Mouse (Mus musculus) heart, embryonic 12.5 days (tissue): ENCODE data around the gene Cyp39a1. TPM values are rescaled to one million over a fixed set of nuclear protein-coding genes. Genes with fewer than 3 reads are reported as not detected.

Experiments
- ATAC-seq: fragments of 200-750 bp; cut with Nextera tagmentation; 2 replicates; pipeline ENCODE4 v1.8.0; 2017; ENCODE audit warnings: moderate TSS enrichment, moderate library complexity; ENCODE audit not compliant: insufficient number of reproducible peaks, low FRiP score
- H3K27ac ChIP-seq: fragments of 300-500 bp; sonication (generic); 2 replicates; pipeline ENCODE4 v1.5.1; 2016; ENCODE audit warnings: mild to moderate bottlenecking, moderate library complexity; ENCODE audit not compliant: poor library complexity, severe bottlenecking
- H3K27me3 ChIP-seq: fragments of 300-500 bp; sonication (generic); replicated peaks from 2 replicates; pipeline ENCODE4 v1.6.1; 2016; ENCODE audit warnings: mild to moderate bottlenecking, moderate library complexity
- H3K36me3 ChIP-seq: fragments of 300-500 bp; sonication (generic); 2 replicates; pipeline ENCODE4 v1.6.1; 2016; ENCODE audit warnings: mild to moderate bottlenecking, moderate library complexity
- H3K4me1 ChIP-seq: fragments of 300-500 bp; sonication (generic); replicated peaks from 2 replicates; pipeline ENCODE4 v1.6.1; 2016; ENCODE audit warnings: mild to moderate bottlenecking
- H3K4me2 ChIP-seq: fragments of 300-500 bp; sonication (generic); 2 replicates; pipeline ENCODE4 v1.6.1; 2016; ENCODE audit warnings: mild to moderate bottlenecking, moderate library complexity
- H3K4me3 ChIP-seq: fragments of 300-500 bp; sonication (generic); 2 replicates; pipeline ENCODE4 v1.5.1; 2016; ENCODE audit warnings: mild to moderate bottlenecking
- H3K9ac ChIP-seq: fragments of 300-500 bp; sonication (generic); 2 replicates; pipeline ENCODE4 v1.6.1; 2016; ENCODE audit warnings: mild to moderate bottlenecking, moderate library complexity
- H3K9me3 ChIP-seq: fragments of 300-500 bp; sonication (generic); replicated peaks from 2 replicates; pipeline ENCODE4 v1.6.1; 2016; ENCODE audit warnings: mild to moderate bottlenecking, moderate library complexity
- WGBS: fragments of 180-500 bp; shearing (Covaris S2); methylation state at CpG from one replicate; pipeline ENCODE4 v1.1.7; 2016; 5-methylcytosine and 5-hydroxymethylcytosine counted together
- polyA plus RNA-seq: library from polyadenylated mRNA; unstranded; fragments of >200 nt; fragmentation: Nextera tagmentation; extraction: Ambion mirVana; gene quantifications from 2 replicates; pipeline ENCODE4 v1.2.1, GENCODE M21; 2016

The Cyp39a1 gene
- polyA plus RNA-seq, 1 experiment from 2014 or later: 34.7 TPM

DNA sequence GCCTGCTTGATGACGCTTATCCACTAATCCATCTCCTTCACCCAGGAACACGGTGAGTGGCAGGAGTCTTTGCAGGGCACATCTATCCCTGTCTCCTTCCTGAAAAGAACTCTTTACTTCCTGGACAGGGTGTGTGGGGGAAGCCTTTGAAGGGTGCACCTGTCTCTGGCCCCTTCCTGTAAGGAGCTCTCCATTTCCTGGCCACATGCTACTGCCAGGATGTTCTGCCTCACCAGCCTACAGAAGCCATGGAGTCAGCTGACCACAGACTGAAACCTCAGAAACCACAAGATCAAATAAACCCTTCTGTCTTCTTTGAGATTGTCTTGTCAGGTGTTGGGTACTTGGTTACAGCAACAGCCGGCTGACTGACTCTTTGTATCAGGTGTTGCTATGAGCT lies 22.1 kb upstream of the Cyp39a1 start:
- WGBS: 77% methylated on average over 3 of the region's 3 CpGs
- Histone ChIP-seq H3K27ac (no peak overlapping the region), H3K9me3 (peaks cover 2% of the 10 kb centered on the region; the same call in 1 of the 2 replicates), H3K27me3 (no peaks in the 10 kb centered on the region), H3K9ac (no peak overlapping the region), H3K36me3 (peaks cover 2% of the 10 kb centered on the region; the same call in 1 of the 2 replicates), H3K4me3 (no peak overlapping the region), H3K4me2 (no peak overlapping the region), H3K4me1 (peaks cover 31% of the 10 kb centered on the region)
- no peak for ATAC-seq

- Histone ChIP-seq H3K9ac (no peak overlapping the region), H3K27me3 (no peaks in the 10 kb centered on the region), H3K27ac (no peak overlapping the region), H3K4me3 (no peak overlapping the region), H3K4me2 (no peak overlapping the region), H3K36me3 (peaks cover 6% of the 10 kb centered on the region), H3K4me1 (peaks cover 31% of the 10 kb centered on the region), H3K9me3 (no peaks in the 10 kb centered on the region)
- 51% methylated on average over 5 of the region's 5 CpGs for WGBS
- ATAC-seq: 0 out of 2 replicates have a peak, but pooled peaks have one; percentile 27
Observed at GRCm38 (mm10) chr17:43646925-43647324, 20.3 kb upstream of the Cyp39a1 start.

DNA sequence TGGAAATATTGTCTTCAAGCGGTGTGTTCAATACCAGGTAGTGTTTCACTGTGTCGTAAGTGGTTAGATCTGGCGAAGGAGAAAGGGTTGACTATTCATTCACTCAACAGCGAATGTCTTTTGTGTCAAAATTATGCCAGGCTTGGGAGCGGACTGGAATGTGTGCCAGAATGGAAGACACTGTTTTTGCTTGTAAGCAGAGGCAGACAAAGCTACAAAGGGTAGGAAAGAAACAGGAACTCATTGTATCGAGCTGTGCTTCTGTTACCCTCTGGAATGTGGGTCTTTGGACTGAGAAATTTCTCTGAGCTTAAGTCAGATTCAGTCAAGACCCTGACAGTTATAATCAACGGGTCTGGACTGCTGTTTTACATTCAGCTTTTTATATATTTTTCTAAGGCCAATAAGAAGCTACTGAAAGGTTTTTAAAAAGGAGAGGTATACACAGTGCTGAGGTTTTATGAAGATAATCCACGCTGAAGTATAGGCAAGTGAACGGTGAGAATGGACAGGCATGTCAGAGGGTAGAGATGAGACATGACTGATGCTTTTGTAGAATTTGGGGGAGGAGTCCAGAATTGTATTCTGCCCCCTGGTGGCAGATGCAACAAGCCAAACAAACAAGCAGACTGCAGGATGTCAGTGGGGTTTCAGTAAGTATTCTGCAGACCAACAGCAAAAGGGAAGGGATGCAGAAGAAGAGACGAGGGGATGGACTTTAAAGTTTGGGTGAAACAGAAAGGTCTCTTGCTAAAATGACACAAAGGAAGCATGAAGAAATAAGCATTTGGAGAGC lies 17.4 kb upstream of the Cyp39a1 start:
- Histone ChIP-seq H3K27me3 (no peaks in the 10 kb centered on the region), H3K9ac (no peak overlapping the region), H3K4me2 (no peak overlapping the region), H3K27ac (no peak overlapping the region), H3K4me3 (no peak overlapping the region), H3K9me3 (no peaks in the 10 kb centered on the region), H3K4me1 (peaks cover 20% of the 10 kb centered on the region), H3K36me3 (peaks cover 15% of the 10 kb centered on the region)
- WGBS: 75% methylated on average over 10 of the region's 10 CpGs
- no peak for ATAC-seq

- no peak overlapping the region for H3K4me3 ChIP-seq
- WGBS: 63% methylated on average over 14 of the region's 14 CpGs
- peaks cover 15% of the 10 kb centered on the region for H3K36me3 ChIP-seq
- H3K4me1 ChIP-seq: peaks cover 16% of the 10 kb centered on the region
- H3K9ac ChIP-seq: no peak overlapping the region
- H3K27ac ChIP-seq: no peak overlapping the region
- ATAC-seq: no peak
- no peaks in the 10 kb centered on the region for H3K9me3 ChIP-seq
- no peak overlapping the region for H3K4me2 ChIP-seq
- H3K27me3 ChIP-seq: no peaks in the 10 kb centered on the region
Observed at GRCm38 (mm10) chr17:43651314-43652046, 15.7 kb upstream of the Cyp39a1 start.

- H3K9me3 ChIP-seq: no peaks in the 10 kb centered on the region
Observed at GRCm38 (mm10) chr17:43666576-43667289, 492 bp upstream of the Cyp39a1 start, which contains the start of gene Slc25a27. Slc25a27 (minus strand) TSS chr17:43667214.

GRCm38 (mm10) chr17:43669145-43669695 lies 2.0 kb downstream of the Cyp39a1 start:
- 52% methylated on average over 6 of the region's 6 CpGs for WGBS
- peak overlapping the region; percentile 47 for H3K27ac ChIP-seq

More at GRCm38 (mm10) chr17:43666576-43667289, 492 bp upstream of the Cyp39a1 start, which contains the start of gene Slc25a27:
- peak within 1 kb of the TSS; percentile 82 for H3K9ac ChIP-seq
- peaks cover 15% of the 10 kb centered on the region for H3K4me1 ChIP-seq
- H3K27me3 ChIP-seq: no peaks in the 10 kb centered on the region
- 2% methylated on average over 39 of the region's 41 CpGs for WGBS
- H3K4me3 ChIP-seq: peak within 1 kb of the TSS; percentile 85
- peak within 1 kb of the TSS; percentile 87 for H3K4me2 ChIP-seq
- H3K27ac ChIP-seq: 0 out of 2 replicates have a peak within 1 kb of the TSS, but pooled peaks have one; percentile 33
- H3K36me3 ChIP-seq: peaks cover 3% of the 10 kb centered on the region; the same call in 1 of the 2 replicates
- peak; percentile 95 for ATAC-seq

GRCm38 (mm10) chr17:43671907-43672306 lies 4.7 kb downstream of the Cyp39a1 start:
- Histone ChIP-seq H3K27me3 (no peaks in the 10 kb centered on the region), H3K36me3 (no peaks in the 10 kb centered on the region), H3K9me3 (no peaks in the 10 kb centered on the region), H3K9ac (no peak overlapping the region), H3K27ac (no peak overlapping the region), H3K4me1 (peaks cover 19% of the 10 kb centered on the region), H3K4me2 (no peak overlapping the region), H3K4me3 (no peak overlapping the region)
- ATAC-seq: no peak
- 71% methylated on average over 4 of the region's 4 CpGs for WGBS

More at GRCm38 (mm10) chr17:43669145-43669695, 2.0 kb downstream of the Cyp39a1 start:
- no peaks in the 10 kb centered on the region for H3K9me3 ChIP-seq
- peak overlapping the region; percentile 72 for H3K4me2 ChIP-seq
- no peak overlapping the region for H3K9ac ChIP-seq
- no peak for ATAC-seq
- no peaks in the 10 kb centered on the region for H3K36me3 ChIP-seq
- H3K4me3 ChIP-seq: peak overlapping the region; percentile 85
- H3K27me3 ChIP-seq: no peaks in the 10 kb centered on the region
- H3K4me1 ChIP-seq: peaks cover 18% of the 10 kb centered on the region

- Histone ChIP-seq H3K9ac (no peak overlapping the region), H3K27ac (no peak overlapping the region), H3K4me3 (no peak overlapping the region), H3K9me3 (no peaks in the 10 kb centered on the region), H3K27me3 (no peaks in the 10 kb centered on the region), H3K4me1 (peaks cover 10% of the 10 kb centered on the region), H3K36me3 (peaks cover 15% of the 10 kb centered on the region), H3K4me2 (no peak overlapping the region)
- 61% methylated on average over 1 of the region's 1 CpGs for WGBS
- peak; percentile 53 for ATAC-seq
Observed at GRCm38 (mm10) chr17:43675228-43675627, 8.0 kb downstream of the Cyp39a1 start.

- Histone ChIP-seq H3K36me3 (peaks cover 22% of the 10 kb centered on the region), H3K27ac (no peak overlapping the region), H3K4me1 (peaks cover 10% of the 10 kb centered on the region), H3K9me3 (no peaks in the 10 kb centered on the region), H3K4me2 (no peak overlapping the region), H3K9ac (no peak overlapping the region), H3K27me3 (no peaks in the 10 kb centered on the region), H3K4me3 (no peak overlapping the region)
- ATAC-seq: no peak
- WGBS: 81% methylated on average over 1 of the region's 1 CpGs
Observed at GRCm38 (mm10) chr17:43676241-43676640, 9.0 kb downstream of the Cyp39a1 start.

GRCm38 (mm10) chr17:43677317-43677716 lies 10.1 kb downstream of the Cyp39a1 start:
- Histone ChIP-seq H3K4me1 (peaks cover 10% of the 10 kb centered on the region), H3K36me3 (peaks cover 27% of the 10 kb centered on the region), H3K9me3 (no peaks in the 10 kb centered on the region), H3K9ac (no peak overlapping the region), H3K27ac (no peak overlapping the region), H3K4me2 (no peak overlapping the region), H3K4me3 (no peak overlapping the region), H3K27me3 (no peaks in the 10 kb centered on the region)
- no peak for ATAC-seq
- 75% methylated on average over 1 of the region's 1 CpGs for WGBS
